Mouse (Mus musculus) midbrain, embryonic 14.5 days (tissue): Measurements from ENCODE around the gene Hras. TPM values are rescaled to one million over a fixed set of nuclear protein-coding genes. Genes with fewer than 3 reads are reported as not detected.

Source experiments
- ATAC-seq: fragments of 200-750 bp; cut with Nextera tagmentation; 2 replicates; pipeline ENCODE4 v1.8.0; 2017; ENCODE audit warnings: moderate number of reproducible peaks, moderate library complexity; ENCODE audit not compliant: low FRiP score, low TSS enrichment
- DNase-seq: peaks from one replicate; pipeline ENCODE4 v3.0.0-alpha.2; 2015
- H3K27ac ChIP-seq: fragments of 300-500 bp; sonication (generic); replicated peaks from 2 replicates; pipeline ENCODE4 v1.5.1; 2014; ENCODE audit warnings: mild to moderate bottlenecking, low read depth, low read length, moderate library complexity
- H3K27me3 ChIP-seq: fragments of 300-500 bp; sonication (generic); 2 replicates; pipeline ENCODE4 v1.6.1; 2014; ENCODE audit warnings: low read length, control low read depth, mixed read lengths; ENCODE audit not compliant: control insufficient read depth, insufficient read depth
- H3K36me3 ChIP-seq: fragments of 300-500 bp; sonication (generic); 2 replicates; pipeline ENCODE4 v1.6.1; 2014; ENCODE audit warnings: low read length, control low read depth; ENCODE audit not compliant: control insufficient read depth, insufficient read depth
- H3K4me1 ChIP-seq: fragments of 300-500 bp; sonication (generic); 2 replicates; pipeline ENCODE4 v1.6.1; 2014; ENCODE audit warnings: mild to moderate bottlenecking, antibody characterized with exemption, low read length, control low read depth; ENCODE audit not compliant: control insufficient read depth, insufficient read depth
- H3K4me2 ChIP-seq: fragments of 300-500 bp; sonication (generic); 2 replicates; pipeline ENCODE4 v1.6.1; 2014; ENCODE audit warnings: mild to moderate bottlenecking, low read length, moderate library complexity
- H3K4me3 ChIP-seq: fragments of 300-500 bp; sonication (generic); replicated peaks from 2 replicates; pipeline ENCODE4 v1.5.1; 2014; ENCODE audit warnings: low read depth, low read length
- H3K9ac ChIP-seq: fragments of 300-500 bp; sonication (generic); replicated peaks from 2 replicates; pipeline ENCODE4 v1.6.1; 2014; ENCODE audit warnings: mild to moderate bottlenecking, low read length, moderate library complexity
- H3K9me3 ChIP-seq: fragments of 300-500 bp; sonication (generic); 2 replicates; pipeline ENCODE4 v1.6.1; 2016; ENCODE audit warnings: low read length, control low read depth, mixed read lengths; ENCODE audit not compliant: control insufficient read depth
- WGBS: fragments of 180-500 bp; shearing (Covaris S2); extraction: QIAGEN DNeasy Blood & Tissue Kit; methylation state at CpG from one replicate; pipeline ENCODE4 v1.1.7; 2014; 5-methylcytosine and 5-hydroxymethylcytosine counted together
- polyA plus RNA-seq: library from polyadenylated mRNA; unstranded; fragments of >200 nt; fragmentation: Nextera tagmentation; extraction: Ambion mirVana; gene quantifications from 2 replicates; pipeline ENCODE4 v1.2.1, GENCODE M21; 2014

Gene Hras
- polyA plus RNA-seq, 1 experiment from 2014 or later: 125 TPM

GRCm38 (mm10) chr7:141176173-141176572 lies 17.6 kb downstream of the Hras start:
- no peaks in the 10 kb centered on the region for H3K9me3 ChIP-seq
- H3K27me3 ChIP-seq: no peaks in the 10 kb centered on the region
- 0 out of 2 replicates have a peak overlapping the region, but pooled peaks have one; percentile 1 for H3K4me2 ChIP-seq
- WGBS: 3% methylated on average over 8 of the region's 8 CpGs
- peaks cover 12% of the 10 kb centered on the region for H3K4me1 ChIP-seq
- H3K36me3 ChIP-seq: no peaks in the 10 kb centered on the region
- no peak overlapping the region for H3K27ac ChIP-seq
- ATAC-seq: no peak
- no peak overlapping the region for H3K9ac ChIP-seq
- peak; percentile 95 for DNase-seq
- no peak overlapping the region for H3K4me3 ChIP-seq

- WGBS: 89% methylated on average over 4 of the region's 4 CpGs
- Histone ChIP-seq H3K9me3 (no peaks in the 10 kb centered on the region), H3K27me3 (no peaks in the 10 kb centered on the region), H3K27ac (no peak overlapping the region), H3K9ac (no peak overlapping the region), H3K36me3 (no peaks in the 10 kb centered on the region), H3K4me3 (no peak overlapping the region), H3K4me2 (no peak overlapping the region), H3K4me1 (peaks cover 12% of the 10 kb centered on the region)
- ATAC-seq (no peak), DNase-seq (no peak)
These were observed 18.7 kb downstream of the Hras start for GRCm38 (mm10) chr7:141175068-141175467.

- H3K36me3 ChIP-seq: no peaks in the 10 kb centered on the region
- 91% methylated on average over 5 of the region's 5 CpGs for WGBS
- H3K27ac ChIP-seq: no peak overlapping the region
- no peak for DNase-seq
- H3K4me1 ChIP-seq: peaks cover 14% of the 10 kb centered on the region
- ATAC-seq: no peak
- H3K9me3 ChIP-seq: no peaks in the 10 kb centered on the region
- H3K4me2 ChIP-seq: peak overlapping the region; percentile 76
- no peaks in the 10 kb centered on the region for H3K27me3 ChIP-seq
- peak overlapping the region; percentile 69; the same call in 1 of the 2 replicates for H3K9ac ChIP-seq
- peak overlapping the region; percentile 51 for H3K4me3 ChIP-seq
These were observed 20.4 kb downstream of the Hras start for GRCm38 (mm10) chr7:141173323-141173850.

- 3% methylated on average over 55 of the region's 55 CpGs for WGBS
- Histone ChIP-seq H3K4me1 (peaks cover 20% of the 10 kb centered on the region), H3K36me3 (no peaks in the 10 kb centered on the region), H3K9me3 (no peaks in the 10 kb centered on the region), H3K9ac (peak within 1 kb of the TSS; percentile 69), H3K4me3 (peak within 1 kb of the TSS; percentile 51), H3K4me2 (peak within 1 kb of the TSS; percentile 76), H3K27ac (peak within 1 kb of the TSS; percentile 96), H3K27me3 (no peaks in the 10 kb centered on the region)
- ATAC-seq (peak; percentile 97), DNase-seq (peak; percentile 97)
These were observed 21.4 kb downstream of the Hras start, which contains the start of gene Rnh1 for GRCm38 (mm10) chr7:141172116-141173006. Rnh1 (minus strand) TSS chr7:141172857.

- ATAC-seq: no peak
- peaks cover 8% of the 10 kb centered on the region; the same call in 1 of the 2 replicates for H3K36me3 ChIP-seq
- H3K9ac ChIP-seq: no peak overlapping the region
- no peak overlapping the region for H3K4me3 ChIP-seq
- no peak overlapping the region for H3K4me2 ChIP-seq
- no peaks in the 10 kb centered on the region for H3K27me3 ChIP-seq
- H3K27ac ChIP-seq: no peak overlapping the region
- DNase-seq: no peak
- peaks cover 20% of the 10 kb centered on the region for H3K4me1 ChIP-seq
- no peaks in the 10 kb centered on the region for H3K9me3 ChIP-seq
These were observed 23.9 kb downstream of the Hras start for GRCm38 (mm10) chr7:141169866-141170265.

- DNase-seq (no peak), ATAC-seq (no peak)
- no peaks in the 10 kb centered on the region for H3K27me3 ChIP-seq
- H3K9ac ChIP-seq: no peak overlapping the region
- 86% methylated on average over 1 of the region's 1 CpGs for WGBS
- H3K4me2 ChIP-seq: no peak overlapping the region
- no peak overlapping the region for H3K27ac ChIP-seq
- H3K36me3 ChIP-seq: peaks cover 8% of the 10 kb centered on the region; the same call in 1 of the 2 replicates
- H3K9me3 ChIP-seq: no peaks in the 10 kb centered on the region
- H3K4me3 ChIP-seq: no peak overlapping the region
- H3K4me1 ChIP-seq: peaks cover 20% of the 10 kb centered on the region
These were observed 24.5 kb downstream of the Hras start for GRCm38 (mm10) chr7:141169300-141169699.

GRCm38 (mm10) chr7:141168518-141168953 lies 25.3 kb downstream of the Hras start:
- Histone ChIP-seq H3K9ac (peak overlapping the region; percentile 36), H3K9me3 (no peaks in the 10 kb centered on the region), H3K36me3 (peaks cover 11% of the 10 kb centered on the region), H3K4me3 (peak overlapping the region; percentile 17), H3K4me2 (peak overlapping the region; percentile 47), H3K27ac (no peak overlapping the region), H3K4me1 (peaks cover 20% of the 10 kb centered on the region), H3K27me3 (no peaks in the 10 kb centered on the region)
- ATAC-seq: no peak
- 5% methylated on average over 22 of the region's 22 CpGs for WGBS
- peak; percentile 20 for DNase-seq

- no peak for ATAC-seq
- H3K4me3 ChIP-seq: peak overlapping the region; percentile 17
These were observed 25.8 kb downstream of the Hras start for GRCm38 (mm10) chr7:141167901-141168517.

More at GRCm38 (mm10) chr7:141167901-141168517, 25.8 kb downstream of the Hras start:
- Histone ChIP-seq H3K4me1 (peaks cover 15% of the 10 kb centered on the region), H3K4me2 (peak overlapping the region; percentile 47), H3K9me3 (no peaks in the 10 kb centered on the region), H3K9ac (peak overlapping the region; percentile 36; the same call in 1 of the 2 replicates), H3K27ac (no peak overlapping the region), H3K27me3 (no peaks in the 10 kb centered on the region), H3K36me3 (peaks cover 16% of the 10 kb centered on the region)
- DNase-seq: peak; percentile 15
- WGBS: 17% methylated on average over 7 of the region's 7 CpGs
